Mouse (Mus musculus): ENCODE measurements at regions not wholly inside any gene's neighbourhood (a gene's known extent, or its start where the extent isn't known, plus 50 kb on each side); places are given as distances from the start of the nearest gene placed in this dataset.

GRCm38 (mm10) chr1:91611281-91611680 lies 70.9 kb downstream of the Asb1 start:
- Histone ChIP-seq H3K9ac (replicated peaks; ENCODE audit: low read length) (no peak overlapping the region), H3K36me3 (replicated peaks; ENCODE audit: control insufficient read depth, insufficient read depth, low read depth, low read length) (no peaks in the 10 kb centered on the region), H3K27ac (replicated peaks; ENCODE audit: low read depth, low read length) (no peak overlapping the region), H3K4me1 (ENCODE audit: control insufficient read depth, insufficient read depth, low read length) (no peaks in the 10 kb centered on the region), H3K4me3 (ENCODE audit: low read depth, low read length) (no peak overlapping the region), H3K4me2 (ENCODE audit: low read depth, low read length) (no peak overlapping the region), H3K27me3 (ENCODE audit: control insufficient read depth, insufficient read depth, low read length) (no peaks in the 10 kb centered on the region), H3K9me3 (replicated peaks; ENCODE audit: control insufficient read depth, low read length) (no peaks in the 10 kb centered on the region)
- no peak for ATAC-seq (replicated peaks; ENCODE audit: insufficient number of reproducible peaks, low FRiP score, low TSS enrichment, low read depth)
- WGBS: 72% methylated on average over 13 of the region's 13 CpGs
- DNase-seq (ENCODE audit: low spot score): no peak

- H3K4me3 ChIP-seq (ENCODE audit: low read depth, low read length): no peak overlapping the region
- H3K9me3 ChIP-seq (replicated peaks; ENCODE audit: control insufficient read depth, low read length): no peaks in the 10 kb centered on the region
- DNase-seq (ENCODE audit: low spot score): no peak
- no peak overlapping the region for H3K4me2 ChIP-seq (ENCODE audit: low read depth, low read length)
- H3K27me3 ChIP-seq (ENCODE audit: control insufficient read depth, insufficient read depth, low read length): no peaks in the 10 kb centered on the region
- no peak for ATAC-seq (replicated peaks; ENCODE audit: insufficient number of reproducible peaks, low FRiP score, low TSS enrichment, low read depth)
- H3K4me1 ChIP-seq (ENCODE audit: control insufficient read depth, insufficient read depth, low read length): no peaks in the 10 kb centered on the region
- no peaks in the 10 kb centered on the region for H3K36me3 ChIP-seq (replicated peaks; ENCODE audit: control insufficient read depth, insufficient read depth, low read depth, low read length)
- no peak overlapping the region for H3K27ac ChIP-seq (replicated peaks; ENCODE audit: low read depth, low read length)
- no peak overlapping the region for H3K9ac ChIP-seq (replicated peaks; ENCODE audit: low read length)
- 63% methylated on average over 16 of the region's 16 CpGs for WGBS
Measured at GRCm38 (mm10) chr1:91611694-91612093, 71.3 kb downstream of the Asb1 start.

GRCm38 (mm10) chr1:91612912-91613311 lies 72.6 kb downstream of the Asb1 start:
- ATAC-seq (replicated peaks; ENCODE audit: insufficient number of reproducible peaks, low FRiP score, low TSS enrichment, low read depth): no peak
- H3K4me2 ChIP-seq (ENCODE audit: low read depth, low read length): no peak overlapping the region
- no peak overlapping the region for H3K27ac ChIP-seq (replicated peaks; ENCODE audit: low read depth, low read length)
- WGBS: 61% methylated on average over 3 of the region's 3 CpGs
- no peaks in the 10 kb centered on the region for H3K27me3 ChIP-seq (ENCODE audit: control insufficient read depth, insufficient read depth, low read length)
- H3K36me3 ChIP-seq (replicated peaks; ENCODE audit: control insufficient read depth, insufficient read depth, low read depth, low read length): no peaks in the 10 kb centered on the region
- no peak for DNase-seq (ENCODE audit: low spot score)
- H3K4me1 ChIP-seq (ENCODE audit: control insufficient read depth, insufficient read depth, low read length): no peaks in the 10 kb centered on the region
- no peak overlapping the region for H3K4me3 ChIP-seq (ENCODE audit: low read depth, low read length)
- no peaks in the 10 kb centered on the region for H3K9me3 ChIP-seq (replicated peaks; ENCODE audit: control insufficient read depth, low read length)
- H3K9ac ChIP-seq (replicated peaks; ENCODE audit: low read length): no peak overlapping the region

GRCm38 (mm10) chr1:91615396-91615795 lies 75.1 kb downstream of the Asb1 start:
- ATAC-seq (replicated peaks; ENCODE audit: insufficient number of reproducible peaks, low FRiP score, low TSS enrichment, low read depth): no peak
- 83% methylated on average over 5 of the region's 5 CpGs for WGBS
- no peaks in the 10 kb centered on the region for H3K27me3 ChIP-seq (ENCODE audit: control insufficient read depth, insufficient read depth, low read length)

GRCm38 (mm10) chr1:91618527-91619135 lies 78.3 kb downstream of the Asb1 start:
- 84% methylated on average over 14 of the region's 14 CpGs for WGBS
- Histone ChIP-seq H3K9ac (replicated peaks; ENCODE audit: low read length) (no peak overlapping the region), H3K9me3 (replicated peaks; ENCODE audit: control insufficient read depth, low read length) (no peaks in the 10 kb centered on the region), H3K4me3 (ENCODE audit: low read depth, low read length) (no peak overlapping the region), H3K36me3 (replicated peaks; ENCODE audit: control insufficient read depth, insufficient read depth, low read depth, low read length) (no peaks in the 10 kb centered on the region), H3K27ac (replicated peaks; ENCODE audit: low read depth, low read length) (no peak overlapping the region), H3K4me2 (ENCODE audit: low read depth, low read length) (no peak overlapping the region), H3K27me3 (ENCODE audit: control insufficient read depth, insufficient read depth, low read length) (no peaks in the 10 kb centered on the region), H3K4me1 (ENCODE audit: control insufficient read depth, insufficient read depth, low read length) (no peaks in the 10 kb centered on the region)
- ATAC-seq (replicated peaks; ENCODE audit: insufficient number of reproducible peaks, low FRiP score, low TSS enrichment, low read depth) (no peak), DNase-seq (ENCODE audit: low spot score) (no peak)

More at GRCm38 (mm10) chr1:91615396-91615795, 75.1 kb downstream of the Asb1 start:
- Histone ChIP-seq H3K4me3 (ENCODE audit: low read depth, low read length) (no peak overlapping the region), H3K27ac (replicated peaks; ENCODE audit: low read depth, low read length) (no peak overlapping the region), H3K4me2 (ENCODE audit: low read depth, low read length) (no peak overlapping the region), H3K9me3 (replicated peaks; ENCODE audit: control insufficient read depth, low read length) (no peaks in the 10 kb centered on the region), H3K36me3 (replicated peaks; ENCODE audit: control insufficient read depth, insufficient read depth, low read depth, low read length) (no peaks in the 10 kb centered on the region), H3K4me1 (ENCODE audit: control insufficient read depth, insufficient read depth, low read length) (no peaks in the 10 kb centered on the region), H3K9ac (replicated peaks; ENCODE audit: low read length) (no peak overlapping the region; the same call in 1 of the 2 replicates)
- no peak for DNase-seq (ENCODE audit: low spot score)

- Histone ChIP-seq H3K4me3 (ENCODE audit: low read depth, low read length) (no peak overlapping the region), H3K9me3 (replicated peaks; ENCODE audit: control insufficient read depth, low read length) (no peaks in the 10 kb centered on the region), H3K9ac (replicated peaks; ENCODE audit: low read length) (no peak overlapping the region), H3K36me3 (replicated peaks; ENCODE audit: control insufficient read depth, insufficient read depth, low read depth, low read length) (no peaks in the 10 kb centered on the region), H3K4me1 (ENCODE audit: control insufficient read depth, insufficient read depth, low read length) (no peaks in the 10 kb centered on the region), H3K27me3 (ENCODE audit: control insufficient read depth, insufficient read depth, low read length) (no peaks in the 10 kb centered on the region), H3K27ac (replicated peaks; ENCODE audit: low read depth, low read length) (no peak overlapping the region), H3K4me2 (ENCODE audit: low read depth, low read length) (no peak overlapping the region)
- WGBS: 78% methylated on average over 5 of the region's 5 CpGs
- no peak for ATAC-seq (replicated peaks; ENCODE audit: insufficient number of reproducible peaks, low FRiP score, low TSS enrichment, low read depth)
- DNase-seq (ENCODE audit: low spot score): no peak
Measured at GRCm38 (mm10) chr1:91621141-91621540, 80.8 kb downstream of the Asb1 start.

GRCm38 (mm10) chr1:91622874-91623273 lies 82.5 kb downstream of the Asb1 start:
- Histone ChIP-seq H3K36me3 (replicated peaks; ENCODE audit: control insufficient read depth, insufficient read depth, low read depth, low read length) (no peaks in the 10 kb centered on the region), H3K9ac (replicated peaks; ENCODE audit: low read length) (no peak overlapping the region), H3K27me3 (ENCODE audit: control insufficient read depth, insufficient read depth, low read length) (no peaks in the 10 kb centered on the region), H3K27ac (replicated peaks; ENCODE audit: low read depth, low read length) (no peak overlapping the region), H3K9me3 (replicated peaks; ENCODE audit: control insufficient read depth, low read length) (no peaks in the 10 kb centered on the region), H3K4me1 (ENCODE audit: control insufficient read depth, insufficient read depth, low read length) (no peaks in the 10 kb centered on the region), H3K4me3 (ENCODE audit: low read depth, low read length) (no peak overlapping the region), H3K4me2 (ENCODE audit: low read depth, low read length) (no peak overlapping the region)
- no peak for DNase-seq (ENCODE audit: low spot score)
- WGBS: 90% methylated on average over 5 of the region's 5 CpGs
- no peak for ATAC-seq (replicated peaks; ENCODE audit: insufficient number of reproducible peaks, low FRiP score, low TSS enrichment, low read depth)

GRCm38 (mm10) chr1:91624028-91624427 lies 83.7 kb downstream of the Asb1 start:
- H3K27me3 ChIP-seq (ENCODE audit: control insufficient read depth, insufficient read depth, low read length): no peaks in the 10 kb centered on the region
- no peak overlapping the region for H3K4me3 ChIP-seq (ENCODE audit: low read depth, low read length)
- H3K9ac ChIP-seq (replicated peaks; ENCODE audit: low read length): no peak overlapping the region
- 63% methylated on average over 8 of the region's 8 CpGs for WGBS
- no peak overlapping the region for H3K4me2 ChIP-seq (ENCODE audit: low read depth, low read length)
- DNase-seq (ENCODE audit: low spot score): no peak
- ATAC-seq (replicated peaks; ENCODE audit: insufficient number of reproducible peaks, low FRiP score, low TSS enrichment, low read depth): no peak
- no peaks in the 10 kb centered on the region for H3K36me3 ChIP-seq (replicated peaks; ENCODE audit: control insufficient read depth, insufficient read depth, low read depth, low read length)
- no peak overlapping the region for H3K27ac ChIP-seq (replicated peaks; ENCODE audit: low read depth, low read length)
- H3K4me1 ChIP-seq (ENCODE audit: control insufficient read depth, insufficient read depth, low read length): no peaks in the 10 kb centered on the region
- no peaks in the 10 kb centered on the region for H3K9me3 ChIP-seq (replicated peaks; ENCODE audit: control insufficient read depth, low read length)
